Mouse (Mus musculus): Measurements from ENCODE around the gene Kbtbd6.

Kbtbd6 gene

GRCm38 (mm10) chr14:79481339-79482151 lies 29.9 kb downstream of the Kbtbd6 start, which contains the start of gene Wbp4:
Wbp4 (minus strand) TSS chr14:79481520.
- DNase-seq (ENCODE audit: extremely low read depth, low read depth, low spot score): no peak

GRCm38 (mm10) chr14:79482251-79482661 lies 30.6 kb downstream of the Kbtbd6 start:
- DNase-seq (ENCODE audit: extremely low read depth, low read depth, low spot score): no peak

GRCm38 (mm10) chr14:79482747-79483355 lies 31.2 kb downstream of the Kbtbd6 start:
- DNase-seq (ENCODE audit: extremely low read depth, low read depth, low spot score): no peak

- no peak for DNase-seq (ENCODE audit: extremely low read depth, low read depth, low spot score)
Observed at GRCm38 (mm10) chr14:79483611-79484120, 32.0 kb downstream of the Kbtbd6 start.

- DNase-seq (ENCODE audit: extremely low read depth, low read depth, low spot score): no peak
Observed at GRCm38 (mm10) chr14:79486617-79486992, 35.0 kb downstream of the Kbtbd6 start.

GRCm38 (mm10) chr14:79486993-79487731 lies 35.5 kb downstream of the Kbtbd6 start:
- no peak for DNase-seq (ENCODE audit: extremely low read depth, low read depth, low spot score)

- DNase-seq (ENCODE audit: extremely low read depth, low read depth, low spot score): no peak
Observed at GRCm38 (mm10) chr14:79488531-79488930, 36.9 kb downstream of the Kbtbd6 start.

- DNase-seq (ENCODE audit: extremely low read depth, low read depth, low spot score): no peak
Observed at GRCm38 (mm10) chr14:79489150-79489549, 37.5 kb downstream of the Kbtbd6 start.

- DNase-seq (ENCODE audit: extremely low read depth, low read depth, low spot score): no peak
Observed at GRCm38 (mm10) chr14:79490246-79490645, 38.6 kb downstream of the Kbtbd6 start.

- DNase-seq (ENCODE audit: extremely low read depth, low read depth, low spot score): no peak
Observed at GRCm38 (mm10) chr14:79494349-79494748, 42.7 kb downstream of the Kbtbd6 start.

GRCm38 (mm10) chr14:79499326-79499725 lies 47.7 kb downstream of the Kbtbd6 start:
- DNase-seq (ENCODE audit: extremely low read depth, low read depth, low spot score): no peak

- DNase-seq (ENCODE audit: extremely low read depth, low read depth, low spot score): no peak
Observed at GRCm38 (mm10) chr14:79500756-79501155, 49.1 kb downstream of the Kbtbd6 start.

- no peak for DNase-seq (ENCODE audit: extremely low read depth, low read depth, low spot score)
Observed at GRCm38 (mm10) chr14:79503371-79504075, 51.9 kb downstream of the Kbtbd6 start.
